Mouse (Mus musculus) spleen, adult 2 months (tissue): ENCODE data around the gene Dnah2. TPM values are rescaled to one million over a fixed set of nuclear protein-coding genes. Genes with fewer than 3 reads are reported as not detected.

Experiments
- DNase-seq, 2 experiments: peaks; one replicate each; pipeline versions ENCODE4 v3.0.0 to v3.0.0-alpha.2; 2012 to 2021; ENCODE audit warnings: low spot score in 2 of 2, low read depth in 1 of 2
- H3K27ac ChIP-seq: fragments of 200-500 bp; 2 replicates; pipeline ENCODE4 v1.5.1; 2012; ENCODE audit warnings: low read length, inconsistent platforms; ENCODE audit not compliant: insufficient read depth
- H3K27me3 ChIP-seq: fragments of 200-500 bp; 2 replicates; pipeline ENCODE4 v1.6.1; 2012; ENCODE audit warnings: mild to moderate bottlenecking, moderate library complexity, low read length, inconsistent platforms; ENCODE audit not compliant: control insufficient read depth, insufficient read depth
- H3K36me3 ChIP-seq: fragments of 200-500 bp; 2 replicates; pipeline ENCODE4 v1.6.1; 2012; ENCODE audit warnings: mild to moderate bottlenecking, low read length, inconsistent platforms; ENCODE audit not compliant: control insufficient read depth, insufficient read depth
- H3K4me1 ChIP-seq: fragments of 200-500 bp; 2 replicates; pipeline ENCODE4 v1.6.1; 2011; ENCODE audit warnings: inconsistent platforms; ENCODE audit not compliant: control insufficient read depth, insufficient read depth, insufficient read length
- H3K4me3 ChIP-seq: fragments of 200-500 bp; 2 replicates; pipeline ENCODE4 v1.5.1; 2011; ENCODE audit warnings: mild to moderate bottlenecking, inconsistent platforms; ENCODE audit not compliant: insufficient read depth, insufficient read length; ENCODE audit errors: extremely low read depth
- CTCF ChIP-seq: fragments of 200-500 bp; IDR thresholded peaks from 2 replicates; pipeline ENCODE4 v1.5.1; 2011; ENCODE audit warnings: mild to moderate bottlenecking, inconsistent platforms; ENCODE audit not compliant: insufficient read depth, insufficient read length, insufficient replicate concordance; ENCODE audit errors: extremely low read depth
- POLR2A ChIP-seq: fragments of 200-500 bp; IDR thresholded peaks from 2 replicates; pipeline ENCODE4 v1.6.1; 2011; ENCODE audit warnings: low read depth, low read length, inconsistent platforms
- WGBS: fragments of 180-500 bp; shearing (Covaris S2); methylation state at CpG from one replicate; pipeline ENCODE4 v1.1.7; 2018; 5-methylcytosine and 5-hydroxymethylcytosine counted together
- polyA plus RNA-seq: library from polyadenylated mRNA; depleted of rRNA; stranded (reverse); fragments of >200 nt; gene quantifications from 2 replicates; pipeline ENCODE4 v1.2.3, GENCODE M21; 2012

The Dnah2 gene
- polyA plus RNA-seq, 1 experiment: 0.29 TPM

DNA sequence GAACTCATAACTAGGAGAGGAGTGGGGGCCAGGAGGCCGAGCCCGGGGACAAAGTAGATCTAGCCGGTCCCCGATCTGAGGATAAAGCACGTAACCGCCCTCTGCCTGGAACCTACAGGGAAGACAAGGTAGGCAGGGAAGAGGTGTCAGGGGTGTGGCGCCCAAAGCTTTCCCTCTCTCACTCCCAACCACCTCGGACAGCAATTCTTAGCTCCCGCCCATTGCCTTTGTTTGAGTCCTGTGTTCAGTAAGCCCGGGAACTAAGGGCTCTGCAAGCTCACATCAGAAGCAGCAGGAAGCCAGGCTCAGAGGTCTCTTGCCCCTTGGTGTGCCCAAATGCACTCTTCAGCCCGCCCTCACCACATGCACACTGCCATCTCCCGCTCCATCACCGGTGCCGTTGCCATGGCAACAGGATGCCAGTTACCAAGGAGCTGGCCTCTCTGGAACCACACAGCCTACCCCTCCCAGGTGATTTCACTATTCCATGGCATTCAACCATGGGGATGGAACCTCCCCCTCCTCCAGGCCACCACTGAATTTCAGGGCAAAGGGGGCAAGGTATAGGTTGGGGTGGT is 8.6 kb upstream of the Dnah2 start:
- no peak for TF ChIP-seq POLR2A
- no peak for TF ChIP-seq CTCF
- peaks cover 2% of the 10 kb centered on the region; the same call in 1 of the 2 replicates for H3K27me3 ChIP-seq
- 68% methylated on average over 14 of the region's 14 CpGs for WGBS
- H3K36me3 ChIP-seq: peaks cover 11% of the 10 kb centered on the region
- DNase-seq: no peak
- no peak overlapping the region for H3K27ac ChIP-seq
- H3K4me1 ChIP-seq: no peaks in the 10 kb centered on the region
- no peak overlapping the region for H3K4me3 ChIP-seq

DNA sequence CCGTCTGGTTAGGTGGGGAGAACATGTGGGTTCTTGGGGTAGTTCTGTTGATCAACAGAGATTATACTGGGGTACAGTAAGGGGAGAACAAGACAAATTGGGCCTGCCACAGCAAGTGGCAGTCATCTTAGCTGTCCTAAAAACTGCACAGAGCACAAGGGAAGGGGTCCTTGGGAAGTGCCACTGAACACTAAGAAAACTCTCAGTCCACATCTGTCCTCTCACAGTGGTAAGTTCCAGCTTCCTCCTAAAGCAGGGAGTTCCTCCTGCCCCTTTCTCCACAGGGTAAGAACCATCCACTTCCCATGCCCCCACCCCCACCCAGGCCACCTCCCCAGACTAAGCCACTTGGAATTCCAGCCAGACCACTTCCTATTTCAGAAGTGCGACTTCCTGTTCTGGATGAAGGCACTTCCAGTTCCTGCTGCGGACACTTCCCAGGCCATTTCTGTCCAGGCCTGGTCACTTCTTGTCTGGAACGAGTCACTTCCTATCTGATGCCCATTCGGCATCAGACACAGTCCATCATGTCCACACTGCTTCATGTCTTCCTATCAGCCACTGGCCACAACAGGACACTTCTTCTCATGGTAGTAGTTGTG is 5.7 kb upstream of the Dnah2 start:
- no peak for DNase-seq
- no peak for TF ChIP-seq CTCF
- no peak for TF ChIP-seq POLR2A
- Histone ChIP-seq H3K4me1 (no peaks in the 10 kb centered on the region), H3K36me3 (no peaks in the 10 kb centered on the region), H3K27ac (no peak overlapping the region), H3K27me3 (no peaks in the 10 kb centered on the region), H3K4me3 (no peak overlapping the region)
- 58% methylated on average over 5 of the region's 5 CpGs for WGBS

DNA sequence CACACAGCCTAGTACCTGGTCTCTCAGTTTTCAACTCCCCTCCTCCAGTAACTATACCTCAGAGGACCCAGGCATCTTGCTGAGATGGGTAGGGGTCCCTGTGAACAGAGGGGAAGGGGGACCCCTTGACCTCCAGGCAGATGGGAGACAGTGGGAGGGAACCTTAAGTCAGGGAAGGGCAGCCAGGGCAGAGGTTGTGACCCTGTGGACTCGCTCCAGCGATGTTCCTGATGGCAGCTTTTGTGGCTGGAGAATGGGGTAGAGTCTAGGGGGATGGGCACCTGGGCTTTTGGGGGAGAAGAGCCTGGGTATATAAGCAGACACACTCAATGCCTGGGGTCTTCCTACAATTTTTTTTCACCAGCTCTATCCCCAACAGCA is 4.4 kb upstream of the Dnah2 start:
- no peak for DNase-seq
- H3K36me3 ChIP-seq: no peaks in the 10 kb centered on the region
- no peak overlapping the region for H3K27ac ChIP-seq
- no peaks in the 10 kb centered on the region for H3K4me1 ChIP-seq
- no peak for TF ChIP-seq POLR2A
- no peaks in the 10 kb centered on the region for H3K27me3 ChIP-seq
- 84% methylated on average over 2 of the region's 2 CpGs for WGBS
- H3K4me3 ChIP-seq: no peak overlapping the region

DNA sequence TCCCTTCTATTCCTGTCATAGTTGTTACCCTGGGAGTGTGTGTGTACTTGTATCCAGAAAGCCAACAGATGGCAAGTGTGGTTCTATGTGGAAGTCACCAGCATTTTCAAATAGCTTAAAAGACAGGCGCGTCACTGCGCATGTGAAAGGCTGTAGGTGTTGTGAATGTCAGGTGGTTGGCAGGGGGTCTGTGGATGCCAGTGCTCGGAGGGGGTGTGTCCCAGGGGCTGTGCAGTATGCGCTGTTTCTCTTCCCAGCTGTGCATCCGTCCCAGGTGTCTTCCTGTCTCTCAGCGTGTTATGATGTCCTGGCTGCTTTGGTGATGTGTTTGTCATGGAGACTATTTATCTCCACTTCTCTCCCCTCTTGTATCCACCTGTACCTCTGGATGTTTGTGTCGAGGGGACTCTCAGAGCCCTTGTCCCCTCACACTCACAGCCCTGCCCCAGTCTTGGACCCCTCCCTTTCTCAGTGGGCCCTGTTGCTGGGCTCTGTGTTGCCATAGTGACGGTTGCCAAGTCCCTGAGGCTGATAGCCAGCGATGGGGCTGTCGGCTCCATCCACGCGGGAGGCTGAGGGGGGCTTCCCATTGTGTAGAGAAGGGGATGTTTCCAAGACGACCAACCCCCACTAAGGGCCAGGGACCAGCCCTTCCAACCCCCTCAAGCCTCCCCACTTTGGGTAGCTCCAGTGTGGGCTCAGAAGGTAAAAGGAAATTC is 3.9 kb upstream of the Dnah2 start:
- H3K27ac ChIP-seq: no peak overlapping the region
- TF ChIP-seq POLR2A: no peak
- TF ChIP-seq CTCF: no peak
- 56% methylated on average over 14 of the region's 14 CpGs for WGBS
- no peak overlapping the region for H3K4me3 ChIP-seq
- DNase-seq: no peak
- H3K27me3 ChIP-seq: no peaks in the 10 kb centered on the region
- H3K4me1 ChIP-seq: no peaks in the 10 kb centered on the region
- no peaks in the 10 kb centered on the region for H3K36me3 ChIP-seq

DNA sequence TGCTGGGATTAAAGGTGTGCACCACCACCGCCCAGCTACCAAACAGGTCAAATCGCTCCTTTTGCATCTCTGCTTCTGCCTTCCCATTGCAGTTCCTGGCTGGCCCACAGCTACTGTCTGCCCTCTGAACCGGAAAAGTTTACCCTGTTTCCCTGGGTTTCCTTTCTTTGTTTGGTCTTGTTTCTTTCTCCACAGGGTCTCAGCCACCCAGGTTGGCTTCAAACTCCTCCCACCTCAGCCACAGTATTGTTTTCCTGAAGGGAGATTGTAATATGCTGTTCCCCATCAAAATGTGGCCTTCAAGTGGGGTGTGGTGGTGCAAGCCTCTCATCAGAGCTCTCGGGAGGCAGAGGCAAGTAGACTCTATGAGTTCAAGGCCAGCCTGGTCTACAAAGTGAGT is 2.4 kb upstream of the Dnah2 start:
- Histone ChIP-seq H3K27me3 (peaks cover 3% of the 10 kb centered on the region; the same call in 1 of the 2 replicates), H3K4me3 (no peak overlapping the region), H3K36me3 (no peaks in the 10 kb centered on the region), H3K4me1 (peaks cover 4% of the 10 kb centered on the region), H3K27ac (no peak overlapping the region)
- no peak for DNase-seq
- TF ChIP-seq POLR2A: no peak
- no peak for TF ChIP-seq CTCF
- 86% methylated on average over 4 of the region's 4 CpGs for WGBS

DNA sequence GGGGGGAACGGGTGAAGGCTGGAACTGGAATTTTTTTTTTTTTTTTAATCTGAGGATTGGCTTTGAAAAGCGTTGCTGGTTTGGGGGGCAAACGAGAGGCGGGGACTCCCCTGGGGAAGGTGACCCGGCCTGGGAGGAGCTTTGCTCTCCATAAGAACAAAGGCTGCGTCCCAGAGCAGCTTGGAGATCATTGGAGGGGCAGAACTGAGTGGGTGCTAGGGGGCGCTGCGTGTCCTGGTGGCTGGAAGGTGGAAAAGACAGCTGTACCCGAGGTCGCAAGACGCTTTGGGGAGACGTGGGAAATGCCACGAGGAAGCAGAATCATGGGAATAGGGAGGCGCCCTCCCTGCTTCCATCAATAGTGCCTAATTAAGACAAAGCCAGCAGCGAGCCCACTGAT is 1.8 kb downstream of the Dnah2 start:
- Histone ChIP-seq H3K27ac (no peak overlapping the region), H3K36me3 (no peaks in the 10 kb centered on the region), H3K4me1 (peaks cover 5% of the 10 kb centered on the region), H3K4me3 (peak overlapping the region; percentile 43; the same call in 1 of the 2 replicates), H3K27me3 (peaks cover 5% of the 10 kb centered on the region; the same call in 1 of the 2 replicates)
- WGBS: 6% methylated on average over 15 of the region's 15 CpGs
- peak in 1 of 2 experiments; percentile 21 for DNase-seq
- TF ChIP-seq CTCF: peak; percentile 9; the same call in 1 of the 2 replicates
- TF ChIP-seq POLR2A: no peak

- H3K27me3 ChIP-seq: peaks cover 5% of the 10 kb centered on the region; the same call in 1 of the 2 replicates
- peak overlapping the region; percentile 43; the same call in 1 of the 2 replicates for H3K4me3 ChIP-seq
- under 1% methylated on average over 44 of the region's 44 CpGs for WGBS
- peak; percentile 43 for TF ChIP-seq CTCF
- no peak for TF ChIP-seq POLR2A
- H3K36me3 ChIP-seq: no peaks in the 10 kb centered on the region
- no peak overlapping the region for H3K27ac ChIP-seq
- peak in 1 of 2 experiments; percentile 54 for DNase-seq
- peaks cover 5% of the 10 kb centered on the region for H3K4me1 ChIP-seq
These were observed 2.4 kb downstream of the Dnah2 start for GRCm38 (mm10) chr11:69546423-69547053.
